Mouse (Mus musculus): Measurements from ENCODE around the gene Olfr639. TPM values are rescaled to one million over a fixed set of nuclear protein-coding genes. Genes with fewer than 3 reads are reported as not detected.

Gene Olfr639
- polyA plus RNA-seq (2014; fragmentation: Nextera tagmentation; extraction: Ambion mirVana): not detected in 2 replicates

GRCm38 (mm10) chr7:104017203-104017602, at the start of gene Olfr639:
TSS of gene Olfr639 (minus strand) at chr7:104017303.
- Histone ChIP-seq H3K36me3 (ENCODE audit: insufficient read depth) (no peaks in the 10 kb centered on the region), H3K4me3 (ENCODE audit: low read depth, low read length) (no peak within 1 kb of the TSS), H3K4me2 (no peak within 1 kb of the TSS), H3K9me3 (ENCODE audit: low read depth, low read length) (no peaks in the 10 kb centered on the region), H3K27ac (ENCODE audit: low read depth) (no peak within 1 kb of the TSS), H3K9ac (no peak within 1 kb of the TSS), H3K4me1 (ENCODE audit: insufficient read depth) (no peaks in the 10 kb centered on the region), H3K27me3 (ENCODE audit: insufficient read depth, low read length) (no peaks in the 10 kb centered on the region)
- ATAC-seq (ENCODE audit: insufficient read depth): no peak
- no peak for DNase-seq
- TF ChIP-seq CTCF (IDR thresholded peaks at IDR 0.05; ENCODE audit: low read depth): no peak

GRCm38 (mm10) chr7:104061345-104061744, 44.2 kb upstream of the Olfr639 start, which contains the start of gene 4930516K23Rik:
TSS of gene 4930516K23Rik (minus strand) at chr7:104061445.
- Histone ChIP-seq H3K27me3 (ENCODE audit: insufficient read depth, low read length) (no peaks in the 10 kb centered on the region), H3K36me3 (ENCODE audit: insufficient read depth) (no peaks in the 10 kb centered on the region), H3K9me3 (ENCODE audit: low read depth, low read length) (no peaks in the 10 kb centered on the region), H3K9ac (no peak within 1 kb of the TSS), H3K4me3 (ENCODE audit: low read depth, low read length) (no peak within 1 kb of the TSS), H3K27ac (ENCODE audit: low read depth) (no peak within 1 kb of the TSS), H3K4me2 (no peak within 1 kb of the TSS), H3K4me1 (ENCODE audit: insufficient read depth) (no peaks in the 10 kb centered on the region)
- no peak for TF ChIP-seq CTCF (IDR thresholded peaks at IDR 0.05; ENCODE audit: low read depth)
- no peak for ATAC-seq (ENCODE audit: insufficient read depth)
- DNase-seq: no peak
- WGBS: 45% methylated on average over 2 of the region's 2 CpGs

- no peak overlapping the region for H3K4me2 ChIP-seq
- 88% methylated on average over 1 of the region's 1 CpGs for WGBS
- no peak overlapping the region for H3K27ac ChIP-seq (ENCODE audit: low read depth)
- DNase-seq (no peak), ATAC-seq (ENCODE audit: insufficient read depth) (no peak)
- no peaks in the 10 kb centered on the region for H3K36me3 ChIP-seq (ENCODE audit: insufficient read depth)
- H3K4me3 ChIP-seq (ENCODE audit: low read depth, low read length): no peak overlapping the region
- H3K4me1 ChIP-seq (ENCODE audit: insufficient read depth): no peaks in the 10 kb centered on the region
- no peak overlapping the region for H3K9ac ChIP-seq
- no peaks in the 10 kb centered on the region for H3K27me3 ChIP-seq (ENCODE audit: insufficient read depth, low read length)
- TF ChIP-seq CTCF (IDR thresholded peaks at IDR 0.05; ENCODE audit: low read depth): no peak
- no peaks in the 10 kb centered on the region for H3K9me3 ChIP-seq (ENCODE audit: low read depth, low read length)
Observed at GRCm38 (mm10) chr7:104059215-104059614, 42.1 kb upstream of the Olfr639 start.

- WGBS: 72% methylated on average over 1 of the region's 1 CpGs
- ATAC-seq (ENCODE audit: insufficient read depth) (no peak), DNase-seq (no peak)
- no peak within 1 kb of the TSS for H3K4me3 ChIP-seq (ENCODE audit: low read depth, low read length)
- no peak within 1 kb of the TSS for H3K27ac ChIP-seq (ENCODE audit: low read depth)
- TF ChIP-seq CTCF (IDR thresholded peaks at IDR 0.05; ENCODE audit: low read depth): no peak
- no peaks in the 10 kb centered on the region for H3K27me3 ChIP-seq (ENCODE audit: insufficient read depth, low read length)
- no peaks in the 10 kb centered on the region for H3K36me3 ChIP-seq (ENCODE audit: insufficient read depth)
- no peaks in the 10 kb centered on the region for H3K4me1 ChIP-seq (ENCODE audit: insufficient read depth)
- H3K4me2 ChIP-seq: no peak within 1 kb of the TSS
- no peaks in the 10 kb centered on the region for H3K9me3 ChIP-seq (ENCODE audit: low read depth, low read length)
- no peak within 1 kb of the TSS for H3K9ac ChIP-seq
Observed at GRCm38 (mm10) chr7:104052566-104052965, 35.5 kb upstream of the Olfr639 start, which contains the start of gene Olfr642. TSS of gene Olfr642 (minus strand) at chr7:104052666.

GRCm38 (mm10) chr7:104050745-104051144, 33.6 kb upstream of the Olfr639 start:
- ATAC-seq (ENCODE audit: insufficient read depth) (no peak), DNase-seq (no peak)
- Histone ChIP-seq H3K4me2 (no peak overlapping the region), H3K9me3 (ENCODE audit: low read depth, low read length) (no peaks in the 10 kb centered on the region), H3K27me3 (ENCODE audit: insufficient read depth, low read length) (no peaks in the 10 kb centered on the region), H3K9ac (no peak overlapping the region), H3K27ac (ENCODE audit: low read depth) (no peak overlapping the region), H3K36me3 (ENCODE audit: insufficient read depth) (no peaks in the 10 kb centered on the region), H3K4me1 (ENCODE audit: insufficient read depth) (no peaks in the 10 kb centered on the region), H3K4me3 (ENCODE audit: low read depth, low read length) (no peak overlapping the region)
- WGBS: 89% methylated on average over 4 of the region's 4 CpGs
- no peak for TF ChIP-seq CTCF (IDR thresholded peaks at IDR 0.05; ENCODE audit: low read depth)

GRCm38 (mm10) chr7:104035145-104035544, 18.0 kb upstream of the Olfr639 start, which contains the start of gene Olfr641:
TSS of gene Olfr641 (plus strand) at chr7:104035445.
- no peak within 1 kb of the TSS for H3K27ac ChIP-seq (ENCODE audit: low read depth)
- no peak within 1 kb of the TSS for H3K4me3 ChIP-seq (ENCODE audit: low read depth, low read length)
- DNase-seq (no peak), ATAC-seq (ENCODE audit: insufficient read depth) (no peak)
- WGBS: 70% methylated on average over 1 of the region's 1 CpGs
- no peaks in the 10 kb centered on the region for H3K9me3 ChIP-seq (ENCODE audit: low read depth, low read length)
- H3K9ac ChIP-seq: no peak within 1 kb of the TSS
- no peak within 1 kb of the TSS for H3K4me2 ChIP-seq
- no peak for TF ChIP-seq CTCF (IDR thresholded peaks at IDR 0.05; ENCODE audit: low read depth)
- H3K36me3 ChIP-seq (ENCODE audit: insufficient read depth): no peaks in the 10 kb centered on the region
- H3K4me1 ChIP-seq (ENCODE audit: insufficient read depth): no peaks in the 10 kb centered on the region
- H3K27me3 ChIP-seq (ENCODE audit: insufficient read depth, low read length): no peaks in the 10 kb centered on the region

GRCm38 (mm10) chr7:104026978-104027377, 9.9 kb upstream of the Olfr639 start:
- TF ChIP-seq CTCF (IDR thresholded peaks at IDR 0.05; ENCODE audit: low read depth): no peak
- no peak for ATAC-seq (ENCODE audit: insufficient read depth)
- no peaks in the 10 kb centered on the region for H3K4me1 ChIP-seq (ENCODE audit: insufficient read depth)
- no peak for DNase-seq
- H3K9ac ChIP-seq: no peak overlapping the region
- H3K36me3 ChIP-seq (ENCODE audit: insufficient read depth): no peaks in the 10 kb centered on the region
- no peak overlapping the region for H3K4me2 ChIP-seq
- H3K4me3 ChIP-seq (ENCODE audit: low read depth, low read length): no peak overlapping the region
- WGBS: 77% methylated on average over 3 of the region's 3 CpGs
- H3K27ac ChIP-seq (ENCODE audit: low read depth): no peak overlapping the region
- no peaks in the 10 kb centered on the region for H3K27me3 ChIP-seq (ENCODE audit: insufficient read depth, low read length)
- no peaks in the 10 kb centered on the region for H3K9me3 ChIP-seq (ENCODE audit: low read depth, low read length)

- H3K27me3 ChIP-seq (ENCODE audit: insufficient read depth, low read length): no peaks in the 10 kb centered on the region
- no peak for ATAC-seq (ENCODE audit: insufficient read depth)
Observed at GRCm38 (mm10) chr7:104025473-104025872, 8.4 kb upstream of the Olfr639 start, which contains the start of gene Olfr640. TSS of gene Olfr640 (minus strand) at chr7:104025573.

More at GRCm38 (mm10) chr7:104025473-104025872, 8.4 kb upstream of the Olfr639 start, which contains the start of gene Olfr640:
- Histone ChIP-seq H3K9ac (no peak within 1 kb of the TSS), H3K9me3 (ENCODE audit: low read depth, low read length) (no peaks in the 10 kb centered on the region), H3K4me1 (ENCODE audit: insufficient read depth) (no peaks in the 10 kb centered on the region), H3K4me3 (ENCODE audit: low read depth, low read length) (no peak within 1 kb of the TSS), H3K27ac (ENCODE audit: low read depth) (no peak within 1 kb of the TSS), H3K36me3 (ENCODE audit: insufficient read depth) (no peaks in the 10 kb centered on the region), H3K4me2 (no peak within 1 kb of the TSS)
- WGBS: 77% methylated on average over 6 of the region's 6 CpGs
- no peak for DNase-seq
- TF ChIP-seq CTCF (IDR thresholded peaks at IDR 0.05; ENCODE audit: low read depth): no peak

Measured in lung, embryonic 14.5 days (tissue).